Mouse (Mus musculus) limb, embryonic 13.5 days (tissue): ENCODE measurements at regions not wholly inside any gene's neighbourhood (a gene's known extent, or its start where the extent isn't known, plus 50 kb on each side); places are given as distances from the start of the nearest gene placed in this dataset.

Source experiments
- ATAC-seq: fragments of 200-750 bp; cut with Nextera tagmentation; 2 replicates; pipeline ENCODE4 v1.8.0; 2017; ENCODE audit warnings: low read depth, moderate number of reproducible peaks, moderate TSS enrichment; ENCODE audit not compliant: low FRiP score
- H3K27ac ChIP-seq: fragments of 300-500 bp; sonication (generic); 2 replicates; pipeline ENCODE4 v1.5.1; 2015; ENCODE audit warnings: inconsistent platforms, mild to moderate bottlenecking, moderate library complexity
- H3K27me3 ChIP-seq: fragments of 300-500 bp; sonication (generic); 2 replicates; pipeline ENCODE4 v1.6.1; 2015; ENCODE audit warnings: mild to moderate bottlenecking, inconsistent platforms
- H3K36me3 ChIP-seq: fragments of 300-500 bp; sonication (generic); 2 replicates; pipeline ENCODE4 v1.6.1; 2015; ENCODE audit warnings: inconsistent platforms, mild to moderate bottlenecking, moderate library complexity
- H3K4me1 ChIP-seq: fragments of 300-500 bp; sonication (generic); 2 replicates; pipeline ENCODE4 v1.6.1; 2015; ENCODE audit warnings: inconsistent platforms
- H3K4me2 ChIP-seq: fragments of 300-500 bp; sonication (generic); replicated peaks from 2 replicates; pipeline ENCODE4 v1.6.1; 2015; ENCODE audit warnings: inconsistent platforms, mild to moderate bottlenecking, moderate library complexity
- H3K4me3 ChIP-seq: fragments of 300-500 bp; sonication (generic); 2 replicates; pipeline ENCODE4 v1.5.1; 2015; ENCODE audit warnings: moderate library complexity, mild to moderate bottlenecking, inconsistent platforms
- H3K9ac ChIP-seq: fragments of 300-500 bp; sonication (generic); 2 replicates; pipeline ENCODE4 v1.6.1; 2015; ENCODE audit warnings: mild to moderate bottlenecking, inconsistent platforms
- H3K9me3 ChIP-seq: fragments of 300-500 bp; sonication (generic); 2 replicates; pipeline ENCODE4 v1.6.1; 2016; ENCODE audit warnings: inconsistent platforms
- WGBS: fragments of 180-500 bp; shearing (Covaris S2); methylation state at CpG from one replicate; pipeline ENCODE4 v1.1.7; 2015; 5-methylcytosine and 5-hydroxymethylcytosine counted together

DNA sequence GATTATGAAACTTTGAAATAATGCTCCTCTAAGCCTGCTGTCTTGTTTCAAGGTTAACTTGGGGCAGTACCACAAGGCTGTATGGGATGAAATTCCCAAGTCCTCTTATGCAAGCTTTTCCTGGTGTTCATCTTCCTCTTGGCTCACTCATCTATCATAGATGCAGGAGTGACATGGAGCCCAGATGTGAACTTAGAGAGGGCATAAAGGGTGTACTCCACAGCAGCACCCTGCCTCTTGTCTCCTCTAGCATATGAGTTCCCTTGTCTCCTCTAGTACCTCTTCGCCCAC is 53.3 kb upstream of the Igf1 start:
- H3K9me3 ChIP-seq: no peaks in the 10 kb centered on the region
- no peak overlapping the region for H3K4me2 ChIP-seq
- no peaks in the 10 kb centered on the region for H3K36me3 ChIP-seq
- 0 out of 2 replicates have a peak, but pooled peaks cover 8% of the 10 kb centered on the region for H3K4me1 ChIP-seq
- no peak overlapping the region for H3K27ac ChIP-seq
- 92% methylated on average over 1 of the region's 1 CpGs for WGBS
- no peaks in the 10 kb centered on the region for H3K27me3 ChIP-seq
- H3K9ac ChIP-seq: no peak overlapping the region
- ATAC-seq: no peak
- H3K4me3 ChIP-seq: no peak overlapping the region
